In genomic region chr14:31669642-31670490, GRCm38 (mm10) we compare ENCODE assay signal across 8 mouse cellular contexts. TPM values are rescaled to one million over a fixed set of nuclear protein-coding genes. Genes with fewer than 3 reads are reported as not detected.
DNase-seq lines count a peak whose midpoint lies in the region; ATAC-seq lines count a peak whose summit lies in the region.

No protein-coding gene starts in this region.

- H3K27me3 ChIP-seq in embryonic facial prominence, embryonic 10.5 days (replicated peaks; ENCODE audit: low read depth, poor library complexity, severe bottlenecking): no peaks in the 10 kb centered on the region
- H3K27me3 ChIP-seq in limb, embryonic 13.5 days: no peaks in the 10 kb centered on the region
- no peaks in the 10 kb centered on the region for H3K27me3 ChIP-seq in midbrain, embryonic 13.5 days

- H3K4me3 ChIP-seq in embryonic facial prominence, embryonic 10.5 days: no peak overlapping the region
- no peak overlapping the region for H3K4me3 ChIP-seq in limb, embryonic 13.5 days
- no peak overlapping the region for H3K4me3 ChIP-seq in midbrain, embryonic 13.5 days (replicated peaks)

- intact Hi-C loops in heart, postnatal 14 days (cut with DNase I): no loop called here

- no peak overlapping the region for H3K9ac ChIP-seq in limb, embryonic 13.5 days
- H3K9ac ChIP-seq in midbrain, embryonic 13.5 days (replicated peaks): no peak overlapping the region

- peaks cover 26% of the 10 kb centered on the region for H3K4me1 ChIP-seq in embryonic facial prominence, embryonic 10.5 days
- peaks cover 61% of the 10 kb centered on the region for H3K4me1 ChIP-seq in limb, embryonic 13.5 days
- peaks cover 16% of the 10 kb centered on the region for H3K4me1 ChIP-seq in midbrain, embryonic 13.5 days (replicated peaks)

- no peaks in the 10 kb centered on the region for H3K9me3 ChIP-seq in embryonic facial prominence, embryonic 10.5 days
- no peaks in the 10 kb centered on the region for H3K9me3 ChIP-seq in limb, embryonic 13.5 days
- H3K9me3 ChIP-seq in midbrain, embryonic 13.5 days: no peaks in the 10 kb centered on the region

- H3K4me2 ChIP-seq in limb, embryonic 13.5 days (replicated peaks): no peak overlapping the region
- H3K4me2 ChIP-seq in midbrain, embryonic 13.5 days (replicated peaks): no peak overlapping the region

- H3K27ac ChIP-seq in embryonic facial prominence, embryonic 10.5 days (replicated peaks): peak overlapping the region; percentile 69
- H3K27ac ChIP-seq in limb, embryonic 13.5 days: peak overlapping the region; percentile 65
- peak overlapping the region; percentile 42 for H3K27ac ChIP-seq in midbrain, embryonic 13.5 days

- 82% methylated on average over 15 of the region's 15 CpGs for WGBS in embryonic facial prominence, embryonic 10.5 days
- 67% methylated on average over 15 of the region's 15 CpGs for WGBS in limb, embryonic 13.5 days
- 68% methylated on average over 15 of the region's 15 CpGs for WGBS in midbrain, embryonic 13.5 days

- peaks cover 14% of the 10 kb centered on the region for H3K36me3 ChIP-seq in embryonic facial prominence, embryonic 10.5 days (replicated peaks)
- peaks cover 23% of the 10 kb centered on the region for H3K36me3 ChIP-seq in limb, embryonic 13.5 days
- peaks cover 12% of the 10 kb centered on the region; the same call in 1 of the 2 replicates for H3K36me3 ChIP-seq in midbrain, embryonic 13.5 days

- no peak for ATAC-seq in limb, embryonic 13.5 days (ENCODE audit: low FRiP score, low read depth)
- ATAC-seq in midbrain, embryonic 13.5 days: peak; percentile 53

- peak; percentile 54 for DNase-seq in layer of hippocampus, adult 11-12 months (ENCODE audit: low spot score)
- no peak for DNase-seq in layer of hippocampus, postnatal 36 days
- peak; percentile 10 for DNase-seq in embryonic facial prominence, embryonic 10.5 days (ENCODE audit: low spot score)
- DNase-seq in heart, postnatal 14 days: peak; percentile 45 to 62
- peak; percentile 44 to 46 for DNase-seq in thymus, postnatal 10 days (ENCODE audit: low spot score in 2 of 2)
- DNase-seq in right cerebral cortex, postnatal 14 days: no peak

RNA-seq across cellular contexts. Expression of gene Hacl1, which starts 28.8 kb away (rescaled TPM):
- 1 to 10 TPM; 6.6 to 9.8 TPM for total RNA-seq in layer of hippocampus, postnatal 36 days (2021)
- polyA plus RNA-seq in embryonic facial prominence, embryonic 10.5 days (2016; fragmentation: Nextera tagmentation; extraction: Ambion mirVana): 7.8 and 8.2 TPM in 2 replicates
- total RNA-seq in heart, postnatal 14 days (2021): 10 to 100 TPM in 1 of 2 experiments, 1 to 10 TPM in 1; 8.8 to 13.1 TPM
- polyA plus RNA-seq in limb, embryonic 13.5 days (2015; fragmentation: Nextera tagmentation; extraction: Ambion mirVana): 15.3 and 15.7 TPM in 2 replicates
- 7.5 and 8.6 TPM in 2 replicates for polyA plus RNA-seq in midbrain, embryonic 13.5 days (2015; fragmentation: Nextera tagmentation; extraction: Ambion mirVana)

RNA-seq across cellular contexts. Expression of gene Btd, which starts 29.0 kb away (rescaled TPM):
- 10 to 100 TPM in 1 of 2 experiments, 1 to 10 TPM in 1; 9.5 to 10.9 TPM for total RNA-seq in layer of hippocampus, postnatal 36 days (2021)
- polyA plus RNA-seq in embryonic facial prominence, embryonic 10.5 days (2016; fragmentation: Nextera tagmentation; extraction: Ambion mirVana): 14.8 and 15.2 TPM in 2 replicates
- total RNA-seq in heart, postnatal 14 days (2021): 10 to 100 TPM; 11.0 to 13.8 TPM
- polyA plus RNA-seq in limb, embryonic 13.5 days (2015; fragmentation: Nextera tagmentation; extraction: Ambion mirVana): 30.4 and 33.1 TPM in 2 replicates
- polyA plus RNA-seq in midbrain, embryonic 13.5 days (2015; fragmentation: Nextera tagmentation; extraction: Ambion mirVana): 13.6 and 14.8 TPM in 2 replicates

RNA-seq across cellular contexts. Expression of gene Gm49387, which starts 29.2 kb away (rescaled TPM):
- not detected for total RNA-seq in layer of hippocampus, postnatal 36 days (2021)
- polyA plus RNA-seq in embryonic facial prominence, embryonic 10.5 days (2016; fragmentation: Nextera tagmentation; extraction: Ambion mirVana): 0.39 and 0.48 TPM in 2 replicates
- 1 to 10 TPM in 1 of 2 experiments, under 1 TPM in 1; 0.85 to 1.2 TPM for total RNA-seq in heart, postnatal 14 days (2021)
- 0.47 and 1.6 TPM in 2 replicates for polyA plus RNA-seq in limb, embryonic 13.5 days (2015; fragmentation: Nextera tagmentation; extraction: Ambion mirVana)
- polyA plus RNA-seq in midbrain, embryonic 13.5 days (2015; fragmentation: Nextera tagmentation; extraction: Ambion mirVana): not detected in 2 replicates

Comparison
In these comparisons a context has a peak if more than half of its experiments do, and no peak if none do; other contexts are left out.
1. DNase-seq: peak in layer of hippocampus, adult 11-12 months (single experiment), embryonic facial prominence, embryonic 10.5 days (single experiment), heart, postnatal 14 days (2 of 2) and thymus, postnatal 10 days (2 of 2); none in layer of hippocampus, postnatal 36 days (0 of 2) and right cerebral cortex, postnatal 14 days (single experiment).
2. Peak in every context shown above with its lines, with median percentiles within 50 percentile points of each other: H3K27ac ChIP-seq.